In the genomic region with DNA sequence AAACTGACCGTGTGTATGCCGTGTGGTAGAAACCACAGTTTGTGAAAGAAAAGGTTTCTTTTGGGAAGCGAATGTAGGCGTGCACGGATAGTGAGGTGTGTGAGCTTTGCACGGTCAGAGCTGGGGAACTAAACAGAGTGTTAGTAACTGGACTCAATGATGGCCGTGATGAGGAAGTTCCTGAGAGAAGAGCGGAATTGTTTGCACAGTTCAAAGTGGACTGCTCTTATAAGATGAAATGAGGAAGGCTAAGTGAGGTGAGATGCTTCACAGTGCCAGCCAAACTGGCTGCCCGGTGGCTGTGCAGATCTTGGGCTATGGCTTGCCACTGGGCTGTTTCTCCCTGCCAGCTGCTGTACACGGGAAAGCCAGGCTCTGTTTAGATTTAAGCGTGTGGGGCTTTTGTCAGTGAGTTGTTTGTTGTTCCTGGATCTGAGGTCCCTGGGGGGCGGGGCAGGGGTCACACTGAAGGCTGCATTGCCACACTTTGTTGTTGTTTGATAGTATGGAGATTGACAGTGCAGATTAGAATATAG, we compare ENCODE assay signal across 16 mouse cellular contexts.
DNase-seq lines count a peak whose midpoint lies in the region; ATAC-seq lines count a peak whose summit lies in the region.
"Had no signal": no experiment of that assay in that cellular context is flagged by ENCODE, and none has a peak within 500 bp of the region (broad histone marks: within the 10 kb centered on the region; RNA-seq: fewer than 3 reads in every experiment).

No protein-coding gene starts in this region.

- H3K27ac ChIP-seq in lung, embryonic 15.5 days: 0 out of 2 replicates have a peak overlapping the region, but pooled peaks have one; percentile 1
- 0 out of 2 replicates have a peak overlapping the region, but pooled peaks have one; percentile 0 for H3K27ac ChIP-seq in embryonic facial prominence, embryonic 13.5 days
- H3K27ac ChIP-seq: hindbrain, embryonic 15.5 days had no signal

- H3K27me3 ChIP-seq in lung, embryonic 15.5 days: no peaks in the 10 kb centered on the region
- H3K27me3 ChIP-seq in embryonic facial prominence, embryonic 13.5 days: no peaks in the 10 kb centered on the region
- H3K27me3 ChIP-seq: hindbrain, embryonic 15.5 days had no signal

- no peak overlapping the region for H3K4me2 ChIP-seq in lung, embryonic 15.5 days
- H3K4me2 ChIP-seq in embryonic facial prominence, embryonic 13.5 days: no peak overlapping the region
- H3K4me2 ChIP-seq: heart, embryonic 12.5 days; hindbrain, embryonic 15.5 days had no signal

- WGBS in lung, embryonic 15.5 days: 25% methylated on average over 12 of the region's 12 CpGs
- whole genome bisulfite sequencing in embryonic facial prominence, embryonic 13.5 days: 67% methylated on average over 12 of the region's 12 CpGs

- no peaks in the 10 kb centered on the region for H3K9me3 ChIP-seq in lung, embryonic 15.5 days
- H3K9me3 ChIP-seq in embryonic facial prominence, embryonic 13.5 days: no peaks in the 10 kb centered on the region
- H3K9me3 ChIP-seq: heart, embryonic 12.5 days; hindbrain, embryonic 15.5 days had no signal

- DNase-seq in heart, adult 11 months: peak; percentile 86
- DNase-seq in heart, adult 8-10 months (ENCODE audit: low spot score): no peak
- no peak for DNase-seq in lung, adult 18-20 months
- no peak for DNase-seq in right cerebral cortex, postnatal 10 days (ENCODE audit: low spot score in 2 of 2)
- DNase-seq: adrenal gland, postnatal 36 days; forebrain, postnatal 0 days; gastrocnemius, postnatal 14 days; kidney, adult 9 months; right cerebral cortex, postnatal 4 days; thymus, postnatal 36 days had no signal

- no peak overlapping the region for H3K4me3 ChIP-seq in lung, embryonic 15.5 days
- H3K4me3 ChIP-seq in embryonic facial prominence, embryonic 13.5 days: no peak overlapping the region
- H3K4me3 ChIP-seq: heart, embryonic 12.5 days; hindbrain, embryonic 15.5 days; myocyte had no signal

- ATAC-seq in lung, embryonic 15.5 days (ENCODE audit: borderline replicate concordance, extremely low read depth, low FRiP score, low TSS enrichment): peak; percentile 8; the same call in 1 of the 2 replicates
- no peak for ATAC-seq in embryonic facial prominence, embryonic 13.5 days (ENCODE audit: insufficient number of reproducible peaks, insufficient read depth, low FRiP score, low TSS enrichment, low read depth)
- ATAC-seq in neutrophil, adult 5-6 weeks (ENCODE audit: extremely low read depth, insufficient number of reproducible peaks, low FRiP score, poor library complexity, severe bottlenecking): peak; percentile 54; the same call in 1 of the 2 replicates
- ATAC-seq: forebrain, postnatal 0 days had no signal

- no peaks in the 10 kb centered on the region for H3K36me3 ChIP-seq in lung, embryonic 15.5 days
- H3K36me3 ChIP-seq in embryonic facial prominence, embryonic 13.5 days: no peaks in the 10 kb centered on the region
- H3K36me3 ChIP-seq: heart, embryonic 12.5 days; hindbrain, embryonic 15.5 days had no signal

- H3K4me1 ChIP-seq in lung, embryonic 15.5 days: peaks cover 66% of the 10 kb centered on the region
- peaks cover 72% of the 10 kb centered on the region for H3K4me1 ChIP-seq in embryonic facial prominence, embryonic 13.5 days

- no peak overlapping the region for H3K9ac ChIP-seq in lung, embryonic 15.5 days
- no peak overlapping the region for H3K9ac ChIP-seq in embryonic facial prominence, embryonic 13.5 days
- H3K9ac ChIP-seq: forebrain, postnatal 0 days; heart, embryonic 12.5 days; hindbrain, embryonic 15.5 days had no signal
